Mouse (Mus musculus) liver, postnatal 0 days (tissue): Measurements from ENCODE around the gene Slc26a11. TPM values are rescaled to one million over a fixed set of nuclear protein-coding genes. Genes with fewer than 3 reads are reported as not detected.
A peak's percentile ranks its signal among the peaks of the same experiment; 100 is the strongest.

Experiments
- ATAC-seq: fragments of 200-750 bp; cut with Nextera tagmentation; 2 replicates; pipeline ENCODE4 v1.8.0; 2017; ENCODE audit warnings: mild to moderate bottlenecking, moderate library complexity
- DNase-seq: peaks from one replicate; pipeline ENCODE4 v3.0.0-alpha.2; 2016
- H3K27ac ChIP-seq: fragments of 300-500 bp; sonication (generic); 2 replicates; pipeline ENCODE4 v1.5.1; 2014; ENCODE audit warnings: antibody characterized with exemption, moderate library complexity, mild to moderate bottlenecking, low read depth
- H3K27me3 ChIP-seq: fragments of 300-500 bp; sonication (generic); 2 replicates; pipeline ENCODE4 v1.6.1; 2014; ENCODE audit warnings: low read length, control low read depth, mixed read lengths; ENCODE audit not compliant: insufficient read depth
- H3K36me3 ChIP-seq: fragments of 300-500 bp; sonication (generic); replicated peaks from 2 replicates; pipeline ENCODE4 v1.6.1; 2014; ENCODE audit warnings: mild to moderate bottlenecking, control low read depth, low read length, moderate library complexity, mixed read lengths; ENCODE audit not compliant: insufficient read depth
- H3K4me1 ChIP-seq: fragments of 300-500 bp; sonication (generic); 2 replicates; pipeline ENCODE4 v1.6.1; 2014; ENCODE audit warnings: antibody characterized with exemption, mild to moderate bottlenecking, control low read depth; ENCODE audit not compliant: insufficient read depth
- H3K4me2 ChIP-seq: fragments of 300-500 bp; sonication (generic); 2 replicates; pipeline ENCODE4 v1.6.1; 2014; ENCODE audit warnings: low read depth, mild to moderate bottlenecking, low read length, moderate library complexity, mixed read lengths
- H3K4me3 ChIP-seq: fragments of 300-500 bp; sonication (generic); 2 replicates; pipeline ENCODE4 v1.5.1; 2014; ENCODE audit warnings: low read depth, low read length
- H3K9ac ChIP-seq: fragments of 300-500 bp; sonication (generic); replicated peaks from 2 replicates; pipeline ENCODE4 v1.6.1; 2014; ENCODE audit warnings: mild to moderate bottlenecking, moderate library complexity
- H3K9me3 ChIP-seq: fragments of 300-500 bp; sonication (generic); 2 replicates; pipeline ENCODE4 v1.6.1; 2016; ENCODE audit warnings: mild to moderate bottlenecking, control low read depth, low read length, mixed read lengths
- CTCF ChIP-seq: sonication (generic); IDR thresholded peaks from 2 replicates; pipeline ENCODE4 v1.5.1; 2016; ENCODE audit warnings: antibody characterized with exemption, low read depth
- EP300 ChIP-seq: IDR thresholded peaks from 2 replicates; pipeline ENCODE4 v1.6.1; 2016; ENCODE audit warnings: antibody characterized with exemption, low read depth, mild to moderate bottlenecking
- WGBS: fragments of 180-500 bp; shearing (Covaris S2); extraction: QIAGEN DNeasy Blood & Tissue Kit; methylation state at CpG from one replicate; pipeline ENCODE4 v1.1.7; 2014; ENCODE audit not compliant: insufficient replicate concordance; 5-methylcytosine and 5-hydroxymethylcytosine counted together
- microRNA counts: library from miRNA; unstranded; fragments of <30 nt; microRNA quantifications from one replicate; lab custom pipeline; 2015
- microRNA-seq: library from miRNA; unstranded; fragments of <30 nt; microRNA quantifications from one replicate; pipeline ENCODE4, GENCODE M21; 2016
- polyA plus RNA-seq: library from polyadenylated mRNA; unstranded; fragments of >200 nt; fragmentation: Nextera tagmentation; extraction: Ambion mirVana; gene quantifications from 2 replicates; pipeline ENCODE4 v1.2.1, GENCODE M21; 2015

Slc26a11 gene
- polyA plus RNA-seq, 1 experiment from 2014 or later: 2.1 TPM

GRCm38 (mm10) chr11:119427431-119427830 is 72.1 kb downstream of the Slc26a11 start:
- TF ChIP-seq CTCF: no peak
- TF ChIP-seq EP300: no peak
- H3K4me3 ChIP-seq: no peak overlapping the region
- no peak overlapping the region for H3K4me2 ChIP-seq
- peaks cover 10% of the 10 kb centered on the region for H3K4me1 ChIP-seq
- 75% methylated on average over 6 of the region's 6 CpGs for WGBS
- ATAC-seq: no peak
- H3K36me3 ChIP-seq: peaks cover 89% of the 10 kb centered on the region
- no peak for DNase-seq
- H3K27me3 ChIP-seq: no peaks in the 10 kb centered on the region
- H3K9ac ChIP-seq: no peak overlapping the region
- no peaks in the 10 kb centered on the region for H3K9me3 ChIP-seq
- no peak overlapping the region for H3K27ac ChIP-seq

- Histone ChIP-seq H3K4me1 (peaks cover 10% of the 10 kb centered on the region), H3K27ac (no peak overlapping the region), H3K27me3 (no peaks in the 10 kb centered on the region), H3K36me3 (peaks cover 89% of the 10 kb centered on the region), H3K9me3 (no peaks in the 10 kb centered on the region), H3K9ac (no peak overlapping the region), H3K4me2 (no peak overlapping the region), H3K4me3 (no peak overlapping the region)
- WGBS: 85% methylated on average over 5 of the region's 5 CpGs
- ATAC-seq (no peak), DNase-seq (no peak)
- no peak for TF ChIP-seq CTCF
- TF ChIP-seq EP300: no peak
These were observed 72.6 kb downstream of the Slc26a11 start for GRCm38 (mm10) chr11:119427986-119428385.

GRCm38 (mm10) chr11:119428649-119429136 is 73.3 kb downstream of the Slc26a11 start:
- Histone ChIP-seq H3K36me3 (peaks cover 89% of the 10 kb centered on the region), H3K9me3 (no peaks in the 10 kb centered on the region), H3K4me3 (no peak overlapping the region), H3K27ac (no peak overlapping the region), H3K27me3 (no peaks in the 10 kb centered on the region), H3K4me1 (peaks cover 10% of the 10 kb centered on the region), H3K9ac (no peak overlapping the region), H3K4me2 (peak overlapping the region; percentile 35)
- peak; percentile 87 for DNase-seq
- peak; percentile 82 for ATAC-seq
- no peak for TF ChIP-seq CTCF
- 4% methylated on average over 25 of the region's 35 CpGs for whole genome bisulfite sequencing

MicroRNAs within 50 kb of the gene (microRNA counts, 519-probe panel; counts per million panel counts)
- not detected for microRNA mmu-miR-1932 (lab: Ali Mortazavi, UCI)

Small RNAs within 50 kb of the gene (microRNA-seq; reads per million reads assigned to microRNA genes)
- gene Mir1932: not detected

Other genes starting within 250 kb of the Slc26a11 start
- 1.0 and 1.5 TPM in 2 replicates for gene Tbc1d16, start 127.1 kb upstream of the Slc26a11 start, polyA plus RNA-seq
- gene Ccdc40, start 127.0 kb upstream of the Slc26a11 start, polyA plus RNA-seq: 0.89 and 0.95 TPM in 2 replicates
- gene Gaa, start 87.7 kb upstream of the Slc26a11 start, polyA plus RNA-seq: 28.6 and 29.0 TPM in 2 replicates
- 119 and 125 TPM in 2 replicates for gene Eif4a3, start 55.5 kb upstream of the Slc26a11 start, polyA plus RNA-seq
- gene Card14, start 47.8 kb upstream of the Slc26a11 start, polyA plus RNA-seq: 0.06 and 0.09 TPM in 2 replicates
- gene Sgsh, start within 50 bp of the Slc26a11 start, polyA plus RNA-seq: 4.1 and 4.2 TPM in 2 replicates
- gene Rnf213, start 37.5 kb downstream of the Slc26a11 start, polyA plus RNA-seq: 6.6 and 7.4 TPM in 2 replicates
- gene Endov, start 135.8 kb downstream of the Slc26a11 start, polyA plus RNA-seq: 5.2 and 6.4 TPM in 2 replicates
- 0.04 TPM in 1 of 2 replicates, not detected in the other for gene Nptx1, start 192.2 kb downstream of the Slc26a11 start, polyA plus RNA-seq
- gene Rptor, start 247.3 kb downstream of the Slc26a11 start, polyA plus RNA-seq: 3.1 TPM in 2 replicates